Mouse (Mus musculus): Measurements from ENCODE around the gene Crtac1.

The Crtac1 gene

DNA sequence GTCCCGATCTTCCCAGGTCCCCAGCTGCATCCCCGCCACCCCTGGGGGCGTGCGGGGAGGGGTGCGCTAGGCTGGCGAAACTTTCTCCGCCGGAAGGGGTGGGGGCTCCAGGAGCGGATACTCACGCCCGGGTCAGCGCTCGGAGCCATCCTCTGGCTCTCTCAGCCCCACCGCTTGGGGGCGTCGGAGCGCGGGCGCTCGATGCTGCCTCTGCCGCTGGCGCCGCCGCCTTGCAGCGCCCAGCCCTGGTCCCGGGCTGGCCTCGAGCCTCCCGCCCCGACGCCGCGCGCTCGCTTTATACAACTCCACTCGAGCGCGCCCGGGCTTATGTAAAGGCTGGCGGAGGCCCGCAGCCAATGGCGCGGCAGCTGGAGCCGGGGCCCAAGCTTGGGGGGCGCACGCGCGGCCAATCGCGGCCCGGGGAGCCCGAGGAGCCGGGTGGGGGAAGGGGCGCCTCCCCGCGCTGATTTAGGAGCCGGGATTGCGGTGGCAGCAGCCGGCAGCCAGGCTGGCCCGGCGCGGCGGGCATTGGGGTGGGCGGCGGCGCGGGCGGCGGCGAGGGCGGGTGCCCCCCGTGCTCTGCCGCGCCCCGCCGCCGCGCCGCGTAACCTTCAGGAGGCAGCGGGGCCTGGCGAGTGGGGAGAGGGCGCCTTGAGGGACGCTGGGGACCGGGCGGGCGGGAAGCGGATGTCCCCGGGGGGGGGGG, at the start of gene Crtac1:
Gene Crtac1 (minus strand): TSS at position 299 of the 706 bp plus-strand sequence.
- DNase-seq (ENCODE audit: low spot score), result peak; percentile 13

DNA sequence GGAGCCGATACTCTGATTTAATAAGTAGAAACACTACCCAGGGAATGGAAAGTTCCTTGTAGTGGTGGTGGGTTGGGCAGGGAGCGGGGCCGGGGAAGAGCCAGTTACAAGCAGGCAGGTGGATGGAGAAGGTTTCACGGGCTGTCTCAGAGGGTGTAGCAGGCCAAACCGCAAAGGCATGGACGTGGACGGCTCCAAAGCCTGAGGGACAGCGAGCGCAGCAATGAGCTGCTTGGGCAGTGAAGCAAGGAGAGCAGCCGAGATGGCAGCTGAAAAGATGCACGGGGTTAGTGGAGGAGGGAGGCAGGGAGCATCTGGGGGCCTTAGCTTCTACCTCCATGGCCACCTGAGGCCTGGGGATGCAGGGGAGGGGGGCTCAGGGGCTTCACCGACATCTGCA, 46.7 kb upstream of the Crtac1 start:
- no peak for DNase-seq (ENCODE audit: low spot score)

DNA sequence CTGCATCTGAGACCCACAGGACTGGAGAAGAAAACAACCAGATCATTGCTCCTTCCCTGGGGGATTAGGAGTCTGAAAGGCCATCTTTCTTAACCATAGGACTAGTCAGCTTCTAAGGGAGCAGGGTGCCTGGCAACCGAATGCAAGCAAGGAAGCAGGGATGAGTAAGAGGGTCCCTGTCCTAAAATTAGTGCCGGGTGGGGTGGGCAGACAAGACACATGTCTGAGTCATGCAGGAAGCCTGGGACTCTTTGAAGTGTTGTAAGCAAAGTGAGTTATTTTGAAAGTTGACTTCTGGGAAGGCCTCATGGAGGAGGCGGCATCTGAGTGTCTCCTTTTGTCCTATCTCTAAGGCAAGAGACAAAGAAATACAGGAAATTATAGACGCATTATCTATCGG, 46.2 kb upstream of the Crtac1 start:
- DNase-seq (ENCODE audit: low spot score), result no peak

DNA sequence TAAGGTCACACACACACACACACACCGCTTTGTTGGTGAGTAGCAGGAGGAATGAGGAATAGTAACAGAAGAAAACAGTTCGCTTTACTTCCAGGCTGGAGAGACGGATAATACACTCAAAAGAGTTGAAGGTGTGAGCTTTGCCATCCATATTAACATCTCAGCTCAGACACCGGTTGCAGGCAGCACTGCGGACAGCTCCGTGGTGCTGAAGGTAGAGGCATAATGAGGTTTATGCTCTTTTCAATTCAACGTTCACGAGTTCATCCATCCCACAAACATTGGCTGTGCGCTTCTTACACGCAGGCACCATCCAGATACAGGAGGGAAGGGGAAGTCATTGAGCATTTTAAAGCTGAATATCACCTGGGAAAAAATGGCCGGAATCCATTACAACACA, 41.2 kb upstream of the Crtac1 start:
- DNase-seq (ENCODE audit: low spot score), result no peak

DNA sequence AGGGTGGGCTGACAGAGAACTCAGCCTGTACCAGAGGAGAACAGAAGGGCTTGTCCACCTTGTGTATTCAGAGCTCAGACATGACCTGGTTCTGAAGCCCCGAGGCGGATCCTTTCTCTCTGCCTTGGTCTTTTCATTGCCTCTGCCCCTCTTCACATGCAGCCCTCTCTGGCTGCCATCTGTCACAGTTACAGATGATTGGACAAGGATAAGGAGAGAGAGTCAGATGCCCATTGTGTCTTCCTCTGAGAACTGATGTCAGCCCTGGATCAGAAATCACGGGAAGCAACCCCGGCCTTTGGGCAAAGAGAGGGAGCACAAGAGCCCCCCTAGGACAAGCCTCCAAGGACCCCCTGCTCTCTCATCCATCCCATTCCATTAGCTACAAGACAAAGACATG, 40.0 kb upstream of the Crtac1 start:
- DNase-seq (ENCODE audit: low spot score), result no peak

DNA sequence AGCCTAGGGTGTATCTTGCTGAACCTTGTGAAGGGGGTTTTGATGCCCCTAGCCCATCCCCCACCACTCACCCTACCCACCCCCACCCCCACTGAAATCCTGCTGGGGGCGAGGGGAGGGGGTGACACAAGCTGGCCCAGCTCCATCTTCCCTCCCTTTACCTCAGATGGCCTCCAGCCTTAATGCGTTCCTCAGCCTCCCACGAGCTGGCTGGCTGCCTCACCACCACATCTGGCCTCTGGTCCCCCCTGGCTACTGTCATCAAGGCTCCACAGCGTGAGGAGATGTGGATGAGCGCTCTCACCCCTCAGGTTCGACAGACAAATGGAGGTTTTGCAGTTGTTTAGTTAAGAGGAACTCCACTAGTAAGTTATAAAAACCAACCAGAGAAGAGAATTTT, 30.3 kb upstream of the Crtac1 start:
- DNase-seq (ENCODE audit: low spot score), result no peak

DNA sequence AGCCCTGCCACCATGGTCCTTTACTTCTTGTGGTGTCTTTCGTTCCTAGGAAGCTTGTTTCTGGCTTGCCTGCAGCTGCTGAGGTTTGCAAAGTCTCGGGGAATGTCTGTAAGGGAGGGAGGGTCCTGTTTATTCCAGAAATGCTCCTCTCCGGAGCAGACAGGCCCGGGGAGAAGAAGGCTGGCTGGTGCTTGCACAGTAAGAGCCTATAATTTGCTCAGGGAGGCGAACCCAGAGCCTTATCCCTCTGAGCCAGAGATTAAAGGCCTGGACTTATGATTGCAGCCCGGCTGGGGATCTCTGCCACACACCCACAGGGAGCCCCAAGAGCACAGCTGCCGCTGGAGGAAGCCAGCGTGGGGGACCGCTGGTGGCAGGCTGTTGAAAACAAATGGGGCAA, 29.8 kb upstream of the Crtac1 start:
- no peak for DNase-seq (ENCODE audit: low spot score)

DNA sequence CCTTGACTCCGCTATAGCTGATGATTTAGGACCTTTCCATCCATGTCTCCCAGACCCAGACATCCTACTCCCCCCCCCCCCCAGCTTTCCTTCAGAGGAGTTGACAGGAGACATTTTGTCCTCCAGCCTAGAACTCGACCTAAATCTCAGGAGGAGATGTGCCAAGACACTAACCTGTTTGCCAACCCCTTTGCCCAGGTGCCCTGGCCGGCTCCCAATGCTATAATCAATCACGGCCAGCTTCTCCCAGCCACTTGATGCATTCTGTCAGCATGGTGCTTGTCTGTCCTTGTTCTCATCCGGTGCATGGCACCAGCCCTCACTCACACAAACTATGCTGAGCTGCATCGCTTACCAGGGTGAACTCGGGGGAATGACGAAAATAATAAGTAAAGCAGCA, 27.9 kb upstream of the Crtac1 start:
- no peak for DNase-seq (ENCODE audit: low spot score)

DNA sequence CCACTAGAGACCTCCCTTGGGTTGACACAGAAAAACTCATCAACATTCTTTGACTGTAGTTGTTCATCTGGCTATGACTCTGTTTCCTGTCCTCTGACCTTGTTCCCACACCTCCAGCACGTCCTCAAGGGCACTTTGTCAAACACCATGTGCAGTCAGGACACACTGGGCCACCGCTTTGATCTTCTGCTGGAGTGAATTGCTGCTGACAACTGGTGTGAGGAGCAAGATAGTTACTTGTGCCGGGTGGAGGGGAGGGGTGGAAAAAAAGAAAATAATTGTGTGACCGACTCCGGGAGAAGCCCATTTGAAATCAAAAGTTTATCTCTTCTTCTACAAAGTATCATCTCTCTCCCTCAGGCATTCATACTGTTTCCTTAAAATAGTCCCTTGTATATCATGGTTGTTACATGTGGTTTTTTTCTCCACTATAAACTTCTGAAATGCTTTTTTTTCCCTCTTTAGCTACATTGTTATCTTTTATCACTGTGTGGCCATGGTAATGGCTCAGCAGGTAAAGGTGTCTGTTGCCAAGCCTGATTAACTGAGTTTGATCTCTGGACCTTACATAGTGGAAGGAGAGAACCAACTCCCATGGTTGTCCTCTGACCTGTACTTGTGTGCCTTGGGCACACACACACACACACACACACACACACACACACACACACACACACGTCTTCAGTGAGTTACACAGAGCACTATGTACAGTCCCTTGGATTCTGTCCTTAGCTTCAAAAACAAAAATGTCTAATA, 23.1 kb upstream of the Crtac1 start:
- no peak for DNase-seq (ENCODE audit: low spot score)

DNA sequence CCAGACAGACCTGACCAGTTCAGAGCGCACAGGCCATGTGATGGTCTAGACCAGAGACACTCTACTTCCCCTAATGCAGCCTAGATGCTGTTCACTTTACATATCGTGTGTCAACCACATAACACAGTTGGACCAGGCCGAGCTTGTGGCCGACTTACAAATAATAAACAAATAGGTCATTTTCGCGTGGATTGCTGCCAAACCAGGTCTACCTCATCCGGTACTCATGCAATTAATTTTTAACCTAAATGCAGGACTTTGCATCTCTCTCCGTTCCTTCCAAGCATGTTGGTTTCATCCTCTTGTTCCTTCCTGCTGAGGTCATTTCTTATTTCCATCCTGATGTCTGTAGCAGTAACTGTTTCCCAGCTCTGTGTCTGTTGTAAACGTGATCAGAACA, 22.4 kb upstream of the Crtac1 start:
- no peak for DNase-seq (ENCODE audit: low spot score)

DNA sequence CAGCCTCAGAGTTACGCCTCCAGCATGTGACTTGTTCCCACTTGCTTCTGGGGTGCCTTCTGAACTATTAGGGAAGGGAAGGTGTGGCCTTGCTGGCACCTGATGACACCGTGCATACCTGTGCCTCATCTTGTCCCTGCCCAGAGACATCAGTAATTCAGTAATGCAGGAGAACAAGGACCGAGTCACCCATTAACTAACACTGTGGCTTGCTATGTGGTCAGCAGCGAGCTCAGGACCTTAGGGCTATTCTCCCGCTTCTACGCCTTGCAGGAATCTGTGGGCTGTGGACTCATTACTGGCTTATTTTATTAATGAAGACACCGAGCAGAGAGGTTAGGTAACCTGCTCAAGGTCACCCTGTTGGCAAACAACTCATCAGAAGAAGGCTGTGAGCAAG, 21.0 kb upstream of the Crtac1 start:
- DNase-seq (ENCODE audit: low spot score), result no peak

DNA sequence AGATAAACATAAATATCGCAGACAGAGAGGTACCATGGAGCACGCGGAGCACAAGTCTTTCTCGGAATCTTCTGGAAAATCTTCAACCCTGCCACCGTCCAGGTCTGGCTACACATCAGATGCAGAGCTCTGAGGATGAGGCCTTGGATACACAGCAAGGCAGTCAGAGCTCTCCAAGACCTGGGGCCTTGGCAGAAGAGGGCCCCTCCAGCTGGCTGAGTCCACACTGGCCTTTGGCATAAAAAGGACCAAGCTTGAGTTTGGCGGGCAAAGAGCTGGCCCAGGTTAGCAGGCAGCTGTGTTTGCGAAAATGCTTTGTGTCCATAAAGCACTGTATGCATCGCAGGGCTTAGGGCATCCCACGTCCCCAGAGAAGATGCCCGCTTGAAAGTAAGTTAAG, 17.0 kb upstream of the Crtac1 start:
- DNase-seq (ENCODE audit: low spot score), result no peak

DNA sequence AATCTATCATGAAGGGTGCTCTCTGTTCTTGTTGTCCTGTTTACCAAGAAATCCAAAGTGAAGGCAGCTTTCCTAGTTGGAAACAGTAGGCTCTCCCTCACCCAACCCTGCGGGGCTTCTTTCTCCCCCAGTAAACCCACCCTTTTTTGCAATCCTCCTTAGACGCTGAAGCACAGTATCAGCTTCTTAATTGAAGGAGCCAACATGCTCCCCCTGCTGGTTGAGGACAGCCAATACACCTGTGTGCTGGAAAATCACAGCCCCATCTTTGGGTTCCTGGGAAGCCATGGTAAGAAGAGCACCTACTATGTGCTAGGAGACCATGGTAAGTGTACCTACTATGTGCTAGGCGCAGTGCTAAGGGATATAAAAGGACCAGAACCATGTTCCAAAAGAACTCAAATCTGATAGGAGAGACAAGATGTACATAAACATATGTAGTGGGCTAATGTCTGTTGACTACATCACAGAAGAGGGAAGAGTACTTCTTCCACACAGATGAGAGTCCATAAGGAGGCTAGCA, 12.4 kb upstream of the Crtac1 start:
- DNase-seq (ENCODE audit: low spot score), result no peak

DNA sequence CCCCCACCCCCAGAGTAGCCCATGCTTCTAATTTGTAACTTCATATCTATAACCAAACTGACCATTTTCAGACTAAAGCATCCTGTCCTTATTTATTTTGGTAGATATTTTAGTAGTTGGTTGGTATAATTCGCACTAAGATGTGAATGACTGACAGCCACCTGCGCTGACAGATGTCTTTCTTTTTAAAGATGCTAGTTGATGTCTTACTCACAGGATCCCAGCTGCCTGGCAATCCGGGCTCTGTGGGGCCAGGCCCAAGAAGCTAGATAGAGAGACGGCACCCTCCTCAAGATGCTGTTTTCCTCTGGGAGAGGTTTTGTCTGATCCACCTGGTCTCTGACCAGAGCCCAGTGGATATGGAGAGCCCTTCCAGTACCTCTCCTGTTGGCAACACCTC, 11.7 kb upstream of the Crtac1 start:
- no peak for DNase-seq (ENCODE audit: low spot score)

DNA sequence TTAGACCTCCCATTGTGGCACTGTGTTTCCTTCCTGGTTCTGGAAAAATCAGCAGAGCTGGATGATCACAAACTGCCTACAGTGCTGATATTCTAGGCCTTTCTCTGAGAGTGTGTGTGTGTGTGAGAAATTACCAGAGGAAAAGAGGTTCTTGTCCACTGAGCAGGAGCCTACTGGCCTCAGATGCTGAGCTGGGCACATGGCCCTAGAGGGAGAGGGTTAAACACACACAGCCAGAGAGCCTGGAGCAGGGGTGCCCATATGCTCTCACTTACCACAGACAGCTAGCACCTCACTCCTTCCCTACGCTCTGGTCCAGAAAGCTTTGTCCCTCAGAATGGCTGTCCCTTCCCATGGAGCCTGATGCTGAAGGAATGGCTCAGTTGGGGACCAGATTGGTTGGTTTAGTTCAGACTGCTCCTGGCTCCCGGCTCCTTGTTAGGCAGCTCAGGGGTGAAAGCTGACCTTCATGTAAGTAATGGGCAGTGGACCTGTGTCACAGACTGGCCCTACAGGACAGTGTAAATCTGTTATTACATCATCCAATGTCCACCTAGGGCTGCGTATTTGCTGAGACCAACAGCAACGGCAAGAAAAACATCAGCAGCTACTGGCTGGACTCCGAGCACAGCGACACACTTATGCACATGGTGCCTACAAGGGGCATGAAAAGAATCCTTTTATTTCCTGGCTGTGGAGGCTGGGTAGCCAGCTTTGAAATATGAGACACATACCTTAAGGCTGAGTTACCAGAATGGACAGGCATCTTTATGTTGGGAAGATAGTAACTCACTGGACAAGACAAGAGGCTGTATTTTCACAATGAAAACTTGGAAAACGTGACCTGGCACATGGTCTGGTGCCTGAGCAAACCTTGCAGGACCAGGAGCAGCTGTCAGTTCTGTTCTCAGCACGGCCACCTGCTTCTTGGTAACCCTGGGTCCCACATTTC, 10.9 kb upstream of the Crtac1 start:
- DNase-seq (ENCODE audit: low spot score), result no peak

DNA sequence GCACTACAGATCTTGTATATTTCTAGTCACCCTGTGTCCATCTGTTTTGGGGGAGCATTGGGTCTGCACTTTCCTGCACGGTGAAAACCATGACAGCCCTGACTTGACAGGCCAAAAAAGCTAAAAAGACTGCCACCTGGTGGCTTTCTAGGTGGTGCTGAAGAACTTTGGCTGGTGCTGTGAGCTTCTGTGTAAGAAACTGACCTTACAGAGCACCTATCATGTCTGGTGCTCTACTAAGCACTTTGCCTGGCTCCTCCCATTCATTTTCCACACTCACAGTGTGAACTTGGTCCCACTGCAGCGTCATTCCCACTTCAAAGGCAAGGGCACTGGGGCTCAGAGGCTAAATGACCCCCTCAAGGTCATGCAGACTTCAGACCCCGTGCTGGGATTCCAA, 8.5 kb upstream of the Crtac1 start:
- no peak for DNase-seq (ENCODE audit: low spot score)

DNA sequence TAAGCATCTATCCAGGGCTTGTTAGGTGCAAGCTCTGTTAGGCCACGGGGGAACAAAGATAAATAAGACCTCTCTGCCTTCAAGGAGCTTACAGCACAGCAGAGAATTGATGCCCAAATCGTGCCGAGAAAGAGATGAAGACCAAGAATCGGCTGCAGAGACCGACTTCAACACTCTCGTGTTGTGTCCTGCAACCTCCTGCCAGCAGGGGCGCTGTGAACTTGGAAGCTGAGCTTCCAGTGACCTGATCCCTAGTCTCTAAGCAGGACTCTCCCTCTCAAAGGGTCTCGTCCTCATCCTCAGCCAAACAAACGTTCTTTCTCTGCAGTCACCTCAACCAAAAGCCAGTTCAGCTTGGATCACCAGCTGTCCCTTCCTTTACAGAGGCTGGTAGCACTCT, 7.8 kb upstream of the Crtac1 start:
- DNase-seq (ENCODE audit: low spot score), result no peak

DNA sequence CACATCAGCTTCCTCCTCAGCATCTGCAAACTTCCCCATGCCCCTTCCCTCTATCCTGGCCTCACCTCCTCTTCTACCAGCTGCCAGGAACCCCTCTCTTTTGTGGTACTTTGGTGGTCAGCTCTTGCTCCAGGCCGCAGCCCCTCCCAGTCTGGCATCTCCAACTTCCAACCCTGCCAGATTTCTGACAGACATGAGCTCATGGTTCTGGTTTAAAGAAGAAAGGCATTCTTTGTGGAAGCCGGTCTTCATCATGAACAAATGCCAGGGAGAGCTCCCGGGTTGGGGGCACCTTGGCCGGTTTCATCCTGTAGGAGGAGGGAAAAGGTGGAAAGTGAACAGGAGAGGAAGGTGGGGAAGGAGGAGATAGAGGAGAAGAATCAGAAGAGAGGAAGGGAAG, 4.0 kb upstream of the Crtac1 start:
- no peak for DNase-seq (ENCODE audit: low spot score)

DNA sequence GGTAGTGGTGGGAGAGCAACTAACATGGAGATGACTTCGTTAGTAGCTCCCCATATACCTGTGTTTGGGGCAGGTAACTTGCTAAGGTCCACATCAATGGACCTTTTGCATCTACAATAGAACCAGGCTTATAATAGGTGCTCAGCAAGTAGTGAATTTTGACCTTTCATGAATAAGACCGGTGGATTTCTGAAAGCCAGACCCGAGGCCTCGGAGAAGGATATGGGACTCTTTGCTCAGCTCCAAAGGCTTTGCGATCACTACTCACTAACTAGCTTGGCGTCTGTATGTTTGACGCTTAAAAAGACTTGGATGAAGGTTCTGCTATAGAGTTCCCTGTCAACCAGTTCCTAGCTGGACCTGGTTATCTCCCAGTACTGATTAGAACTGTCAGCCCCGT, 1.2 kb upstream of the Crtac1 start:
- DNase-seq (ENCODE audit: low spot score), result no peak

DNA sequence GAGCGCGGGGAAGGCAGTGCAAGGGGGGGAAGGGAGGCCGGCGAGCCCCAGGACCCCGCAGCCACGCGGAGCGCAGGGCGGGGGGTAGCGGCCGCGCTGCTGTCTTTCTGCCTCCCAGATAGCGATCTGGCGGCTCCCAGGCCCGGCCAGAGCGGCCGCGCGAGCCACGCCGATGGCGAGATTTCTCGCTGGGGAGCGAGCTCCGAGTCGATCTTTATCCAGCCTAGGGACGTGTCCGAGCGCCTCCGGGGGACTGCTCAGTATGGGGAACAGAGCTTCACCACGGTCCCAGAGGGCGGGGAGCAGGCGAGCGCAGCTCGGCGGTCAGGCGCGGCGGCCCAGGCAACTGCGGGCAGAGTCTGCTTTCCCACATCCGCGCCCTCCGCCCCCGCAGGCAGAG, 608 bp upstream of the Crtac1 start:
- DNase-seq (ENCODE audit: low spot score), result peak; percentile 6

DNA sequence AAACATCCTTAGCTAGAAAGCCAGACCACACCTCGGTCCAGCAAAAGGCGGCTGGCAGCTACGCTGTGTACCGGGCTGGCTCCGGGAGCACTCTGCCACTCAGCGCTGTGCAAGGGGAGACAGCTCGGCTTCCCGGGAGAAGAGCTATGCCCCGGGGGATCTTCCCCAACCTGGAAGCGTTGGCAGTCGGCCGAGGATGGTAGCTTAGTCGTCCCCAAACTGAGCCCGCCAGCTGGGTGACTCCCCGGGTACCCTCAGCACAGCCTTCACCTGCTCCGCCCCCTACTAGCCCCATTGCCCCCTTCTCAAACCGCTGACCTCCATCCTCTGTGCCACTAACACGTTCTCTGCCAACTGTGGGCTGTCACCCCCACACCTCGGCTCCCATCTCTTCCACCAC, 602 bp downstream of the Crtac1 start:
- no peak for DNase-seq (ENCODE audit: low spot score)

DNA sequence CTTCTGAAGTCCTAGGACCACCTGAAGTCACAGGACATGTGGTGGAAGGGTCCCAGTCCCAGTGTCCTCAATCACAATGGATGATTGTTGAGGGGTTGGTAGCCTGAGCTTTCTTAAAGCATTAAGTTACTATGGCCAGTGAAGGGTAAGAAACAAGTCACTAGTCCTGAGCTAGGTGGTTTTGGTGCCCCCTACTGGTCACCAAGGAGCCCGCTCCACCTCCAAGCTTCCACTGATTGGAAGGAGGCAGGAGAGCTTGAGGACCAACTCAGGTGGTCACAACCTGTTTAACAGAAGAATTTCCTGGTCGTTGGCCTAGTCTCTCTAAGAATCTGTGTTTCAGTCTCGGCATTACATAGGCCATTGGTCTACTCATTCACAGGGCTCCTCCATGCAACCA, 2.2 kb downstream of the Crtac1 start:
- DNase-seq (ENCODE audit: low spot score), result no peak

DNA sequence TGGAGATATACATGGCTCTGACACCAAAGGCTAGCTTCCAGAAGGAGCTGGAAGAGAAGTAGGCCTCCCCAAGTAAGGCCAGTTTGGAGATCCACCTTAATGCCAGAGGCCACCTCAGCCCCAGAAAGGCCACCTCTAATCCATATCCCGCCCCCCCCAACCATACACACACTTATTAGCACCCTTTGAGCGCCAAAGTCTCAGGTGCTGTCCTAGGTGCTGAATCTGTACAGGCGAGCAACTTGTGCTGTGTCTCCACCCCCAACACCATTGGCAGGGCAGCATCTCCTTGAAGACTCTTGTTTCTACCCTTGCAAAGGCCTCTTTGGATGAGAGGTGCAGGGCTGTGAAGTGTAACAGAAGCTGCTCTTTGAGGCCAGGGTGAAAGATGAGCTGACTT, 6.4 kb downstream of the Crtac1 start:
- no peak for DNase-seq (ENCODE audit: low spot score)

Data from ovary, postnatal 10 days (tissue).